Mouse (Mus musculus): Measurements from ENCODE around the gene Clic5.

GRCm38 (mm10) chr17:44162935-44163334 lies 25.4 kb upstream of the Clic5 start:
- TF ChIP-seq CTCF (IDR thresholded peaks at IDR 0.05; ENCODE audit: borderline replicate concordance, extremely low read depth, insufficient read depth, insufficient read length) (no peak), POLR2A (IDR thresholded peaks at IDR 0.05; ENCODE audit: borderline replicate concordance, extremely low read depth, insufficient read depth, insufficient read length, poor library complexity, severe bottlenecking) (no peak)
